Mouse (Mus musculus) forebrain, embryonic 13.5 days (tissue): ENCODE results near the gene Zmym6. TPM values are rescaled to one million over a fixed set of nuclear protein-coding genes. Genes with fewer than 3 reads are reported as not detected.
A peak's percentile ranks its signal among the peaks of the same experiment; 100 is the strongest.
"Not testable (repeated sequence)": the region's sequence is repeated elsewhere in the genome, so short reads cannot be mapped to it uniquely, and the experiment has no call there.

ENCODE experiments used
- ATAC-seq: fragments of 200-750 bp; cut with Nextera tagmentation; 2 replicates; pipeline ENCODE4 v1.8.0; 2017
- H3K27ac ChIP-seq: fragments of 300-500 bp; sonication (generic); 2 replicates; pipeline ENCODE4 v1.5.1; 2015; ENCODE audit warnings: inconsistent platforms, mild to moderate bottlenecking, moderate library complexity
- H3K27me3 ChIP-seq: fragments of 300-500 bp; sonication (generic); 2 replicates; pipeline ENCODE4 v1.6.1; 2015; ENCODE audit warnings: mild to moderate bottlenecking, inconsistent platforms
- H3K36me3 ChIP-seq: fragments of 300-500 bp; sonication (generic); 2 replicates; pipeline ENCODE4 v1.6.1; 2015; ENCODE audit warnings: mild to moderate bottlenecking, inconsistent platforms; ENCODE audit not compliant: poor library complexity, severe bottlenecking
- H3K4me1 ChIP-seq: fragments of 300-500 bp; sonication (generic); 2 replicates; pipeline ENCODE4 v1.6.1; 2015; ENCODE audit warnings: inconsistent platforms
- H3K4me2 ChIP-seq: fragments of 300-500 bp; sonication (generic); 2 replicates; pipeline ENCODE4 v1.6.1; 2015; ENCODE audit warnings: inconsistent platforms, mild to moderate bottlenecking, moderate library complexity
- H3K4me3 ChIP-seq: fragments of 300-500 bp; sonication (generic); 2 replicates; pipeline ENCODE4 v1.5.1; 2015; ENCODE audit warnings: mild to moderate bottlenecking, inconsistent platforms
- H3K9ac ChIP-seq: fragments of 300-500 bp; sonication (generic); 2 replicates; pipeline ENCODE4 v1.6.1; 2015; ENCODE audit warnings: mild to moderate bottlenecking, inconsistent platforms
- H3K9me3 ChIP-seq: fragments of 300-500 bp; sonication (generic); replicated peaks from 2 replicates; pipeline ENCODE4 v1.6.1; 2016; ENCODE audit warnings: inconsistent platforms
- WGBS: fragments of 180-500 bp; shearing (Covaris S2); methylation state at CpG from one replicate; pipeline ENCODE4 v1.1.7; 2015; 5-methylcytosine and 5-hydroxymethylcytosine counted together
- polyA plus RNA-seq: library from polyadenylated mRNA; unstranded; fragments of >200 nt; fragmentation: Nextera tagmentation; extraction: Ambion mirVana; gene quantifications from 2 replicates; pipeline ENCODE4 v1.2.1, GENCODE M21; 2015

Gene Zmym6
- polyA plus RNA-seq, 1 experiment from 2014 or later = 24.0 TPM

DNA sequence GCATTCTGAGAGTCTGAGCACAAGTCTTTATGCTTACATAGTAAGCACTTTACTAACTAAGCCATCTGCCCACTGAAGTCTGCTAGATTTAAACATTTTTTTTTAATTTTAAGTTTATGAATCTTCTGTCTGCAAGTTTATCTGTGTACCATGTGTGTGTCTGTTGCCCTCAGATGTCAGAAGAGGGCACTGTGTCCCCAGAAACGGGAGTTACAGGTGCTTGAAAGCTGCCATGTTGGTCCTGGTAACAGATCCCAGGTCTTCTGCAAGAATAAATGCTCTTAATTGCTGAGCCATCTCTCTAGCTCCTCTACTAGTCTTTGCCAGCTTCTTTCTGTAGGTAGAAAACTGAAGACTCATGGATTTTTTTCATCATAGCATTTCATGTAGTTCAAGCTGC is 2.3 kb upstream of the Zmym6 start:
- Histone ChIP-seq H3K4me2 (no peak overlapping the region), H3K4me3 (no peak overlapping the region), H3K9me3 (no peaks in the 10 kb centered on the region), H3K27me3 (no peaks in the 10 kb centered on the region), H3K36me3 (no peaks in the 10 kb centered on the region), H3K27ac (no peak overlapping the region), H3K4me1 (peaks cover 10% of the 10 kb centered on the region), H3K9ac (no peak overlapping the region)
- 71% methylated on average over 1 of the region's 1 CpGs for WGBS
- ATAC-seq = no peak

DNA sequence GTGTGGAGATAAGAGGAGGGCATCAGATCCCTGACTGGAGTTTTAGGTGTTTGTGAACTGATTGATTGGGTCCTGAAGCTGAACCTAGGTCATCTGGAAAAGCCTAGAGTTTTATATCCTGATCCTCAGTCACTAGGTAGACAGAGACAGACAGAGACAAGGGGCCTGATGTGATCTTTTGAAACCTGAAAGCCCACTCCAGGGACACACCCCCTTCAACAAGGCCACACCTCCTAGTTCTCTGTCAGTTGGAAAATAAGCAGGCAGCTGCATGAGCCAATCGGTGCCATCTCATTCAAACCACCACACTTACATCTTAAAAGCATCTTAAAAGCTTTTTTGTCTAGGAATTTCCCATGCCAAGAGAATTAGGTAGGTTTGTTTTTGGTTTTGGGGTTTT is 3.6 kb downstream of the Zmym6 start:
- Histone ChIP-seq H3K4me1 (peaks cover 10% of the 10 kb centered on the region), H3K27ac (no peak overlapping the region), H3K9ac (no peak overlapping the region), H3K9me3 (no peaks in the 10 kb centered on the region), H3K27me3 (no peaks in the 10 kb centered on the region), H3K4me3 (no peak overlapping the region), H3K4me2 (no peak overlapping the region), H3K36me3 (no peaks in the 10 kb centered on the region)
- ATAC-seq = no peak
- WGBS = 58% methylated on average over 1 of the region's 1 CpGs

DNA sequence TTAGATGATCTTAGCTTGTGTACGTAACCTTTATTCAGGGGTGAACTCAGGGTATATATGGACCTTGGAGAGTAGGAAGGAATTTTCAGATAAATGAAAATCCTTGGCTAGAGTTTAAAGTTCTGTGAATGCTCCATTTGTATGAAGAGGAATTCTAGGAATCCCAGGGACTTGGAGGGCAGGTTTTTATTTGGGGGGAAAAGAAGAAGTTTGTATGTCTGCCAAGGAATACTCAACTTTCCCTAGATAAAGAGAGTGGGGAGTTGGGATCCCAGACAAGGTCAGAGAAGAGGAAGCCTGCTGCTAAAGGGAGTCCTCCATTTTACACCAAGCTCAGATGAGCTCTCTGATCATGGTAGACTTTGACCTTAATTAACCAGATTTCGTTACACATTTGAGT is 5.9 kb downstream of the Zmym6 start:
- 88% methylated on average over 2 of the region's 2 CpGs for WGBS
- Histone ChIP-seq H3K4me1 (peaks cover 5% of the 10 kb centered on the region), H3K27me3 (no peaks in the 10 kb centered on the region), H3K36me3 (peaks cover 4% of the 10 kb centered on the region; the same call in 1 of the 2 replicates), H3K9me3 (no peaks in the 10 kb centered on the region), H3K27ac (no peak overlapping the region), H3K9ac (no peak overlapping the region), H3K4me3 (no peak overlapping the region), H3K4me2 (no peak overlapping the region)
- ATAC-seq = no peak

DNA sequence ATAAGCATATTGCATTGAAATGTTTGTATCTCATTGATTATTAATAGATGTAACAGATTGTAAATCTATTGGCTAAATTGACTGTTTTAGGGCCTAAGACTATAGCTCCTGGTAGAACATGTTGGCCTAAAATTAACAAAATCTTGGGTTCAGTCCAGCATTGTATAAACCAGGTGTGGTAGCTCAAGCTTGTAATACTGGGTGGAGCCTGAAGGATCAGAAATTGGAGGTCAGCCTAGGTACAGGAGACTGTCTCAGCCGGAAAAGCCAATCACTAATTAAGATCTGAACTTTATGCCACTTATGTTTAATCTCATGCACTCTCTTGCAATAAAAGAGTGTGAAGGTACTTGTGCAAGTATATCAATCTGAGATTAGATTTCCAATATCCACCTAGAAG is 8.6 kb downstream of the Zmym6 start:
- Histone ChIP-seq H3K36me3 (peaks cover 17% of the 10 kb centered on the region), H3K4me1 (no peaks in the 10 kb centered on the region), H3K9me3 (no peaks in the 10 kb centered on the region), H3K9ac (no peak overlapping the region), H3K27me3 (no peaks in the 10 kb centered on the region), H3K4me3 (no peak overlapping the region), H3K27ac (no peak overlapping the region), H3K4me2 (no peak overlapping the region)
- no peak for ATAC-seq
- WGBS = 93% methylated on average over 1 of the region's 1 CpGs

DNA sequence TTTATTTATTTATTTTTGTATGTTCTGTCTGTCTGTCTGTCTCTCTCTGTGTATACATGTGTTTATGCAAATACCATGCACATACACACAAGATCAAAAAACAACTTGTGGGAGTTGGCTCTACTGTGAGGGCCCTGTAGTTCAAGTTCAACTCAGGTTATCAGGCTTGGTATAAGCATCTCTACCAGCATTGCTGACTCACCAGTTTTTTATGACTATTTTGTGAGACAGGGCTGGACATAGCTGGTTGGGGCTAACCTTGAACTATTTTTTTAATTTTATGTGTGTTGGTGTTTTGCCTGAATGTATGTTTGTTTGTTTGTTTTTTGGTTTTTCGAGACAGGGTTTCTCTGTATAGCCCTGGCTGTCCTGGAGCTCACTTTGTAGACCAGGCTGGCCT is 14.0 kb downstream of the Zmym6 start:
- WGBS = 83% methylated on average over 1 of the region's 1 CpGs
- Histone ChIP-seq H3K27me3 (no peaks in the 10 kb centered on the region), H3K27ac (no peak overlapping the region), H3K36me3 (peaks cover 41% of the 10 kb centered on the region), H3K4me1 (no peaks in the 10 kb centered on the region), H3K9ac (no peak overlapping the region), H3K4me2 (no peak overlapping the region), H3K4me3 (no peak overlapping the region), H3K9me3 (no peaks in the 10 kb centered on the region)
- no peak for ATAC-seq

DNA sequence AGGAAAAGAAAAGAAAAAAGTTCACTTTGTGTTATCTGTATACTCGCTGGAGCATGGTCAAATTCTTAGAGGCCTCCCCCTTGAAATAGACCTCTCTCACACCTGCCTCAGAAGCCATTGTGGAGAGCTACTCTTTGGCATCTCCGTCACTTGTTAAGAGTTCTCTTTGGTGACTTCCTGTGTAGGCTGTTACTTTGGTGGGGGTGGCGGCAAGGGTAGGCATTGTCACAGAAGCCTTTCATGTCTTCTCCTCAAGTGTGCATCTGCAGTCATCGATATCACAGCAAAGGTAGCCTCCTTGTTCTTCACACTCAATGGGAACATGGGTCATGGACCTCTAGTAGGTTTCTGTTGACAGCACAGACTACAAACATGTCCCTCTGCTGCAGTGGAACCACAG is 17.9 kb downstream of the Zmym6 start:
- ATAC-seq = no peak
- 90% methylated on average over 4 of the region's 4 CpGs for WGBS
- Histone ChIP-seq H3K27ac (no peak overlapping the region), H3K27me3 (no peaks in the 10 kb centered on the region), H3K4me2 (no peak overlapping the region), H3K4me3 (no peak overlapping the region), H3K9ac (no peak overlapping the region), H3K36me3 (peaks cover 28% of the 10 kb centered on the region), H3K9me3 (no peaks in the 10 kb centered on the region), H3K4me1 (no peaks in the 10 kb centered on the region)

DNA sequence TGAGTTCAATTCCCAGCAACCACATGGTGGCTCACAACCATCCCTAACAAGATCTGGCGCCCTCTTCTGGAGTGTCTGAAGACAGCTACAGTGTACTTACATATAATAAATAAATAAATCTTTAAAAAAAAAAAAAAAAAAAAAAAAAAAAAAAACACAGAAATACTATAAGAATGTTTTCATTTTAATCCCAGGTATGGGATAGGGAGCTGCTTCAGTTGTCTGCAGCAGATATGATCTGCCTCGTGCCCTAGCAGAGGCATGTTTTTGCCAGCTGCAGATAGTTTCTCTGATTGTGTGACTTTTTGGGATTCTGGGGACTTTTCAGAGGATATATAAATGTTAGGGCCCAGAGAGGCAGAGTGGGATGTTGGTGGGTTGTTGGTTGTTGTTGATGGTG is 22.4 kb downstream of the Zmym6 start:
- not testable (repeated sequence) for H3K27me3 ChIP-seq, H3K9ac ChIP-seq, H3K4me3 ChIP-seq, ATAC-seq, H3K4me2 ChIP-seq, H3K9me3 ChIP-seq, H3K27ac ChIP-seq, H3K4me1 ChIP-seq
- 97% methylated on average over 1 of the region's 2 CpGs for WGBS
- peaks cover 25% of the 10 kb centered on the region; the same call in 1 of the 2 replicates for H3K36me3 ChIP-seq

DNA sequence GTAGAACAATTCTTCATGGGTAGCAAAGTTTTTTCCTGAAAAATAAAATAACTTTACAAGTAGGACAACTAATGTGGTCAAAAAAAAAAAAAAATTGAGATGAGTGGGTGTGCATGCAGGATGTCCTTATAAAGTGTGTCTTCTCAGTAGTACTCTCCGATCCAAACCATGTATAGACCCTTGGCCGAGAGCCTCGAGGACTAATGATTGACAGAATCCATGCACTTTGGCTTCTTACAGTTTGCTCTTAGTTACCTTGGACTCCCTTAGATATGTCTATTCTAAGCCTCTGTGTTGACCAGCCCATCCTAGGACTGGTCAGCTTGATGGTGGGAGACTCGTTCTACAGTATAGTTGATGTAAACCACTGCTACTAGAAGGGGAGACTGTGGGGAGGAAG is 30.4 kb downstream of the Zmym6 start:
- peaks cover 4% of the 10 kb centered on the region; the same call in 1 of the 2 replicates for H3K9me3 ChIP-seq
- no peak overlapping the region for H3K9ac ChIP-seq
- 94% methylated on average over 4 of the region's 4 CpGs for WGBS
- H3K36me3 ChIP-seq = peaks cover 46% of the 10 kb centered on the region
- H3K4me1 ChIP-seq = no peaks in the 10 kb centered on the region
- H3K27me3 ChIP-seq = no peaks in the 10 kb centered on the region
- no peak for ATAC-seq
- H3K4me2 ChIP-seq = no peak overlapping the region
- H3K27ac ChIP-seq = no peak overlapping the region
- no peak overlapping the region for H3K4me3 ChIP-seq

DNA sequence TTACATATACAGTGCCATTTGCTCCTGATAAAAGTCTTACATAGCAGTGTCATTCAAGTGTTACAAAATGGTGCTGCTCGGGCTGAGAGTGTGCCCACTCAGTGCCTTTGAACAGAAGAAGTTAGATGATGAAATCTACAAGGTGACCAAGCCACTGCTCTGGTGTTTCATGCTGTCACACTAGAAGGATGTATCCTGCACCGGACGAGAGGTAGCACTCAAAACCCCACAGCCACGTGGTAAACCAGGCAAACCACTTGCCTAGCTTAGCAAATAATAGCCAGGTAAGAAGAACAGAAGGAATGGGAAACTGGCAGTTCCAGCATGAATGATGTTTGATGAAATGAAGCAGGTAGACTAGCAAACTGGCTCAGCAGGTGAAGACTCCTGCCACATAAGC is 33.4 kb downstream of the Zmym6 start:
- Histone ChIP-seq H3K36me3 (peaks cover 39% of the 10 kb centered on the region), H3K9ac (no peak overlapping the region), H3K4me3 (no peak overlapping the region), H3K4me1 (no peaks in the 10 kb centered on the region), H3K27ac (no peak overlapping the region), H3K9me3 (peaks cover 4% of the 10 kb centered on the region; the same call in 1 of the 2 replicates), H3K4me2 (no peak overlapping the region), H3K27me3 (no peaks in the 10 kb centered on the region)
- ATAC-seq = no peak
- 73% methylated on average over 4 of the region's 4 CpGs for WGBS

DNA sequence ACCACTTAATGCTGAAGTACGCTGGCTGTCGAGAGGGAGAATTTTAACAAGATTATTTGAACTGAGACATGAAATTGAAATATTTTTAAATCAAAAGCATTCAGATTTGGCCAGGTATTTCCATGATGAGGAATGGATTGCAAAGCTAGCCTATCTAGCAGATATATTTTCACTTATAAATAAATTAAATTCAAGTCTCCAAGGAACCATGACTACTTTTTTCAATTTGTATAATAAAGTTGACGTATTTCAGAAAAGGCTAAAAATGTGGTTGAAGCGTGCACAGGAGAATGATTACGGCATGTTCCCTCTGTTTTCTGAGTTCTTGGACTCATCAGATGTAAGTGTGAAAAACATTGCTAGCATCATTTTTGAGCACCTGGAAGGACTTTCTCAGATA is 46.2 kb downstream of the Zmym6 start, which contains the start of gene Tmem35b:
Tmem35b (plus strand) TSS at position 301 of the 400 bp plus-strand sequence.
- 92% methylated on average over 5 of the region's 5 CpGs for WGBS
- no peak within 1 kb of the TSS for H3K9ac ChIP-seq

DNA sequence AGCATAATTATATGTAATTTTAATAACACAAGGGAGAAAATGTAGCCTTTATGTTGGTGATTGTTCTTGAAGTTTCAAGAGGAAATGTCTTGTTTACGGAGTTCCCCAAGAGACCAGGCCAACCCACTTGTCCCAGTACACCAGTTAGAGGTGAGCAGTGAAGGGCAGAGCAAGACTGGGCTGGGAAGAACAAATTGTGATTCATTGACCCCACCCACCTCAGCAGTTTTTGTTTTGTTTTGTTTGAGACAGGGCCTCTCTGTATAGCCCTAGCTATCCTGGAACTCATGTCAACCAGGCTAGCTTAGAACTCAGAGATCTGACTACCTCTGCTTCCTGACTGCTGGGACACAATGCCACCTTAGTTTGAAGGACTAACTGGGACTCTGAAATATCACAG is 47.1 kb downstream of the Zmym6 start:
- H3K4me2 ChIP-seq = no peak overlapping the region
- H3K4me1 ChIP-seq = peaks cover 11% of the 10 kb centered on the region
- H3K9me3 ChIP-seq = no peaks in the 10 kb centered on the region; the same call in 1 of the 2 replicates
- no peak overlapping the region for H3K4me3 ChIP-seq
- H3K36me3 ChIP-seq = peaks cover 14% of the 10 kb centered on the region
- no peak overlapping the region for H3K9ac ChIP-seq
- no peak overlapping the region for H3K27ac ChIP-seq
- no peak for ATAC-seq
- 91% methylated on average over 1 of the region's 1 CpGs for WGBS
- H3K27me3 ChIP-seq = no peaks in the 10 kb centered on the region

More for the DNA sequence above, 46.2 kb downstream of the Zmym6 start, which contains the start of gene Tmem35b:
- H3K36me3 ChIP-seq = peaks cover 7% of the 10 kb centered on the region; the same call in 1 of the 2 replicates
- H3K4me2 ChIP-seq = no peak within 1 kb of the TSS
- H3K4me1 ChIP-seq = peaks cover 11% of the 10 kb centered on the region
- H3K4me3 ChIP-seq = no peak within 1 kb of the TSS
- no peaks in the 10 kb centered on the region for H3K27me3 ChIP-seq
- H3K27ac ChIP-seq = no peak within 1 kb of the TSS
- ATAC-seq = no peak
- no peaks in the 10 kb centered on the region for H3K9me3 ChIP-seq

DNA sequence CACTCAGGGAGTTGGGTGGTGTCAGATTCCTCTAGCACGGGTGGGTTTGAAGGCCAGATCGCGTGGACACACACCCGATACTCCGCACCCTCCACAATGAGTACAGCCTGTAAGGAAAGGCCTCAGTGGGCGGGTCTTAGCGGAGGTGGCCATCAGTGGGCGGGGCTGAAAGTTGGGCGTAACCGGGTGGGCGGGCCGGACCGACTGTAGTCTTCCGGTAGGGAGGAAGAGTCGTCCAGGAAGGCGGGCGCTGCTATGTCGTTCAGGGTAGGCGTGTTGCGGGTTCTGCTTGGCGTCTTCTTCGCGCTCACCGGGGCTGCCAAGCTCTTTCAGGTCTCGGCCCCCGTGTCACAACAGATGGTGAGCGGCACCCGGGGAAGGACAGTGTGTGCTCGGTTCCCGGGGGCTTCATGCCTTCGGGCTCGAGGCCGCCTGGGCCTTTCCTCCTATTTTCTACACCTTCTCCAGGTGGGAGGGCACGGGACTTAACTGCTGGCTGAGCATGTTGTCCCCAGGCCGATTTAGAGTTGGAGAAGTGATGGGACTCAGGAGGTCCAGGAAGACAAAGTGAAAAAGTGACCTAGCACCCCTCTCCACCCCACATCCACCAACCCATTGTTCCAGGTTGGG is 48.8 kb downstream of the Zmym6 start:
- peak overlapping the region; percentile 74 for H3K4me2 ChIP-seq
- H3K36me3 ChIP-seq = peaks cover 16% of the 10 kb centered on the region
- WGBS = 1% methylated on average over 35 of the region's 35 CpGs
- ATAC-seq = peak; percentile 94
- no peaks in the 10 kb centered on the region for H3K27me3 ChIP-seq
- peak overlapping the region; percentile 73 for H3K9ac ChIP-seq
- no peak overlapping the region for H3K27ac ChIP-seq
- peaks cover 11% of the 10 kb centered on the region for H3K4me1 ChIP-seq
- peak overlapping the region; percentile 57 for H3K4me3 ChIP-seq
- no peaks in the 10 kb centered on the region; the same call in 1 of the 2 replicates for H3K9me3 ChIP-seq

DNA sequence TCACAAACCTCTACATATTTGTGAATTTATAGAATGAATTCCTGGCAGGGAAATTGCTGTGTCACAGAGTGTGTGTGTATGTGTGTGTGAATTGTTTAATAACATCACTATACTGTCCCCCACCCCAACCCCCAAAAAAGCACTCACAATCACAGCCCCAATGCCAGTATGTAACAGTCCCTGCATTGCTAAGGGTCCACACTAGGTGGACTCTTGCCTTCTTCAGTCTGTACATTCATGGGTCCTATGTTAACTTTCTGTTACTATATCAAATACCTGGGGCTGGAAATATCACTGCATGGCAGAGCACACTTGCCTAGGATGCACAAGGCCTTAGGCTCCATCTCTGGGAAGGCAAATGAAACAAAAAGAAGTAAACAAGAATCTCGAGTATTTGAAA is 57.5 kb downstream of the Zmym6 start:
- no peaks in the 10 kb centered on the region for H3K36me3 ChIP-seq
- no peak overlapping the region for H3K27ac ChIP-seq
- H3K4me2 ChIP-seq = no peak overlapping the region
- no peaks in the 10 kb centered on the region for H3K9me3 ChIP-seq
- peaks cover 6% of the 10 kb centered on the region; the same call in 1 of the 2 replicates for H3K4me1 ChIP-seq
- WGBS = 56% methylated on average over 1 of the region's 1 CpGs
- no peak for ATAC-seq
- H3K27me3 ChIP-seq = no peaks in the 10 kb centered on the region
- H3K4me3 ChIP-seq = no peak overlapping the region
- no peak overlapping the region for H3K9ac ChIP-seq
